Mouse (Mus musculus): ENCODE results near the gene Cog5.

DNA sequence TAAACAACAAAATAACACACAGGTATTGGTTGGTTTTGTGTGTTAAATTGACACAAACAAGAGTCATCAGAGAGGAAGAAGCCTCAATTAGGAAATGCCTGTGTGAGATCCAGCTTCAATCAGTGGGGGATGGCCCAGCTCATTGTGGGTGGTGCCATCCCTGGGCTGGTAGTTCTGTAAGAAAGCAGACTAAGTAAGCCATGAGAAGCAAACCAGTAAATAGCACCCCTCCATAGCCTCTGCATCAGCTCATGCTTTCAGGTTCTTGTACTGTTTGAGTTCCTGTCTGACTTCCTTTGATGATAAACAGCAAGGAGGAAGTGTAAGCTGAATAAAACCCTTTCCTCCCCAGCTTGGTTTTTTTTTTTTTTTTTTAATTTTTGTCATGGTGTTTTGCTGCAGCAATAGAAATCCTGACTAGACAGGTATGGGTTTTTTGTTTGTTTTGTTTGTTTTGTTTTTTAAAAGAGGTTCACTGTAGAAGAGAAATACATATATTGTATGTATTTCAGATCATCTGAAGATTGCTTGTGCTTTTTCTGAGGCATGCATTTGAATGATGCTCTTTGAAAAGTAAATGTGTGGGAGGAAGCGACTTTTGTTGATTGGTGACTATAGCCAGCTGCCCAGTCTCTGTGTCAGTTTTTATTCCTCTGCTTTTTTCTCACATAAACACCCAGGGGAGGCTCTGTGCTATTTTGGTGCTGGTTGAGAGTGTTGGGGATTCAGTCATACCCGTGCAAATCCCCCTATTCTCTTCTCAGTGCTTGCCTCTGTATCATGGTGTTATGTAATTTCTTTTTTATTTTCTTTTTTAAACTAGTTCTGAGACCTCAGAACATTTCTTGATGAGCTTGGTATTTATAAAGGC, 101.5 kb downstream of the Cog5 start:
- no peak for TF ChIP-seq CTCF (IDR thresholded peaks at IDR 0.05; ENCODE audit: control insufficient read depth, insufficient read depth, low read length)
- no peak for TF ChIP-seq POLR2A (IDR thresholded peaks at IDR 0.05; ENCODE audit: borderline replicate concordance, control insufficient read depth, low read depth, low read length)

All from bone marrow, adult 2 months (tissue).